Mouse (Mus musculus): Measurements from ENCODE around the gene Mrpl10.

DNA sequence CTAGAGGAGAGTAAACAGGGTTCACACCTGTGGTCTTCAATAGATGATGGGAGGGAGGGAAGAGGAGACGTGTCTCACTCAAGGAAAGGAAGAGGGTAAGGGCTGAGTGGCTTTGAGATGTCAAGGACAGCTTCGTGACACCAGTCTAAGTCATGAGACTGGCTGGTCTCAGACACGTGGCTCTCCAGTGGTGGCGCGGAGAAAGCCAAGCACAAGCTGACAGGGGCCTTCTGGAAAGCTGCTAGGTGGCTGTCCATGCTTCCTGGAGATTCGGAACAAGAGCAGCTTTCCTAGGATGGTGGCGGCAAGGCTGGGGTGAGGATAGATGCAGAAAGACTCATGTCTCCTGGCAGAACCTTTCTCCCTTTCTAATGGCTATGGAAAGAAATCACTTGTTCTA, 2.5 kb upstream of the Mrpl10 start:
- TF ChIP-seq USF2 (conservative IDR thresholded peaks at IDR 0.05; ENCODE audit: low read depth, low read length) (no peak), CTCF (conservative IDR thresholded peaks at IDR 0.05 in 1 of 2, IDR thresholded peaks at IDR 0.05 in 1 of 2; ENCODE audit: low read depth in 2 of 2, low read length in 2 of 2) (no peak), JUN (IDR thresholded peaks at IDR 0.05; ENCODE audit: insufficient read depth, low read depth, low read length) (no peak), MXI1 (IDR thresholded peaks at IDR 0.05; ENCODE audit: low read depth, low read length) (no peak)
